Mouse (Mus musculus): ENCODE measurements at regions not wholly inside any gene's neighbourhood (a gene's known extent, or its start where the extent isn't known, plus 50 kb on each side); places are given as distances from the start of the nearest gene placed in this dataset.

DNA sequence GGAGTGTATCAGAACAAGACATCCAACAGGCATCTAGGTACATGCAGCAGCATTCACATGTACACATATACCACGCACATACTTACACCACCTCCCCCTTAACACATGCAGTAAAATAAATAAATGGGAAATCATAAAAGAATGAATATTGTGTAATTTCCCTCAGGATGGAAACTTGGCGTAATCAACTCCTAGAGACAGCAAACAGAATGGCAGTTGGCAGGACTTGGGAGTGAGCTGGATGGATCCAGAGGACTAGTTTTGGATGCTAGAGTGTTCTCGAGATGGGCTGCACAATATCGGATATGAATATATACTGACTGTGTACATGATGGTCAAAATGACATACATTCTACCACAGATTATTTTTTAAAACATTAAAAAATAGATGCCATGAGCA lies 66.0 kb upstream of the Cd93 start:
- in situ Hi-C loops (cut with MboI, MseI) = loop anchor here (25.0 kb wide), 1 partner anchor 728 kb away; no protein-coding TSS in a partner anchor

DNA sequence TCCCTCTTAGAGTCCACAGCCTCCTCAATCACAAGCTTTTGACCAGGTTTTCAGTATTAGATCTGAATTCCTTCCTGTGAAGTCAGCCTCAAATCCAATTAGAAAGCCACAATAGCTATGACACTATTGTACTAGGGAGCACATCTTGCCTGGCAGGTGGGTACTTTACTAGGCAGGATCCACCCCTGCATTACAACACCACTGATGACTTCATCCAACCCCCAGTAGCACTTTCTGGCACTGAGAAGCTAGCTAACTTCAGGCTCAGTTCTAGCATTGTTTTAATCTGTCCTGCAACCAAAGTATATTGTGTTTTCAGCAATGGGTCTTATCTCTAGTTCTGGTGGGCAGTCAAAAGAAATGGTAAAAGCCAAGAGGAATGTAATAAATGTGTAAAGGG lies 64.2 kb upstream of the Cd93 start:
- in situ Hi-C loops (cut with MboI, MseI) = loop anchor here (25.0 kb wide), 1 partner anchor 730 kb away; no protein-coding TSS in a partner anchor

DNA sequence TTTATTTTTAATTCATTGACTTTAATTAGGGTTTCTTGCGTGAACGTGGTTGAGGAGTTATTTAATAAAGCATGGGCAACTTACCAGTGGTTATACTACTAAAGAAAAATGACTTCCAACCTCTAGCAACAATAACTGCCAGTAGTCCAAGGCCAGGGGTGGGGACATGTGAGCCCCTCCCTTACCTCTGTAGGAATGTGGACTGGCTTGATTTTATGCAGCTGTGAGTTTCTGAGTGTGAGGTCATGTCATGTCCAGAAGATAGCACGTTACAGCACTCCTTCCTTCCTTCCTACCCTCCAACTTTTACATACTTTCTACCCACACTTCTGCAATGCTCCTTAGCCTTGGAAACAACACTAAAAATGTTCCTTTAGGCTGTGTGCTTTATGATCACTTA lies 63.6 kb upstream of the Cd93 start:
- in situ Hi-C loops (cut with MboI, MseI) = loop anchor here (25.0 kb wide), 1 partner anchor 730 kb away; no protein-coding TSS in a partner anchor

DNA sequence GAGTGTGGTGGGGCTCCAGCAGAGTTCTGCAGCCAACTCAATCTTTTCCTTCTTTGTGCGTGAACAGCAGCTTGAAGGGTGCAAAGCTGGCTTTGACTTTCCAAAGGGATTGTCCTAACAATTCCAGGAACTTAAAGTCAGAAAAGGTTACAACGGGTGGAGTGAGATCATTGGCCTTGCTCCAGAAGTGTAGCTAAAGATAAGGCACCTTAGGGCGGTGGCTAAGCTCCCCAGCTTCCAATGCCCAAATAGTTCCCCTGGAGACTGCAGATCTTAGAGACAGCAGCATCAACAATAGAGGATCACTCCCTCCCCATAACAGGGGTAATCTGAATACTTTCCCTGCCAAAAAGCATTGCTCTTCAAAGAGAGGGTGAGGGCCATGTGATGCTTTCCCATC lies 62.3 kb upstream of the Cd93 start:
- in situ Hi-C loops (cut with MboI, MseI) = loop anchor here (25.0 kb wide), 1 partner anchor 732 kb away; no protein-coding TSS in a partner anchor

DNA sequence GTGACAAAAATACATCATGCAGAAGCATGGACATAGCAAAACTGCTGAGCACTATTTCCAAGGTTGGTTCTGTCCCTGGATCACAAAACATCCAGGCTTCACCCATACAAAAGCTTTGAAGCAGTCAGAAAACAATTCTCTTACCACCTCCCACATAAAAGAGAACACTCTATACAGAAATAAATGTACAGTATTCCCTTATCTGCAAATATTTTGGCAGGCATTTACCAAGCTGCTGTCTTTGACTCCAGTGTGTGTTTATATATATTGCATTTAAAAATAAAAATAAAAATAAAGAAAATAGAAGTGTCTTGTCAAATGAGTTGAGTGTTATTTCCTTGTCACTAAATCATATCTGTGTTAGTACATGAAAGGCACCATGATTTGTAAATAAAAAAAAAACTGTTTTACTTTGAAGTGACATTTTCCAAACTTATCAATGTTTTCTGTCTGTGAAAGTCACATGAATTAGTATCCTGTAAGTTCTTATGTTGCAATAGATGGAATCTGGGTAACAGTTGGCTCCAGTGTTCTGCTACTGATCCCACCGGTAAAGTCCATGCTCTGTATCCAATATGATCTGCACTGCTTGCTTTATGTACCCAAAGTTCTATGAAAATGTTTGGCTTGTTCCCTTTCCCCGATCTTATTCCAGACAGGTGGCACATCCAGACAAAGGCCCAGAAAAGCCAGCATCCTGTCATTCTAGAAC lies 59.9 kb upstream of the Cd93 start:
- in situ Hi-C loops (cut with MboI, MseI) = loop anchor here (25.0 kb wide), 1 partner anchor 734 kb away; no protein-coding TSS in a partner anchor

DNA sequence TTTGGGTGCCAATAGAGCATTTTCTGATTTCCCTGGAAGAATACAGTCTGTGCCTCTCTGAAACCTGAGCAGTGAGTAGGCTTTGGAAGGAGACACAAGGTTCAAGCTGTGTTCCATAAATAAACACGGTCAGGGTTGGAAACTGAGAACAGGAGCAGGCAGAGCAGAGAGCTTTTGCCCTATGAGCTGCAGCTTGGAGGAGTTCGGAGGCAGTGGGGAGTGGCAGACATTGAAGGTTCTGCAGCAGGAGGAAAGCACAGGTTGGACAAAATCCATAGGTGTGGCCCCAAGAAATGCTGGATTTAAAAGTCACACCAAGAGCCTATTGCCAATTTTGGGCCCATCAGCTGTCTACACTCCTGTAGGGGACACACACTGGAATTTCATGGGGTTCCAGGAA lies 59.0 kb upstream of the Cd93 start:
- in situ Hi-C loops (cut with MboI, MseI) = loop anchor here (25.0 kb wide), 1 partner anchor 735 kb away; no protein-coding TSS in a partner anchor

DNA sequence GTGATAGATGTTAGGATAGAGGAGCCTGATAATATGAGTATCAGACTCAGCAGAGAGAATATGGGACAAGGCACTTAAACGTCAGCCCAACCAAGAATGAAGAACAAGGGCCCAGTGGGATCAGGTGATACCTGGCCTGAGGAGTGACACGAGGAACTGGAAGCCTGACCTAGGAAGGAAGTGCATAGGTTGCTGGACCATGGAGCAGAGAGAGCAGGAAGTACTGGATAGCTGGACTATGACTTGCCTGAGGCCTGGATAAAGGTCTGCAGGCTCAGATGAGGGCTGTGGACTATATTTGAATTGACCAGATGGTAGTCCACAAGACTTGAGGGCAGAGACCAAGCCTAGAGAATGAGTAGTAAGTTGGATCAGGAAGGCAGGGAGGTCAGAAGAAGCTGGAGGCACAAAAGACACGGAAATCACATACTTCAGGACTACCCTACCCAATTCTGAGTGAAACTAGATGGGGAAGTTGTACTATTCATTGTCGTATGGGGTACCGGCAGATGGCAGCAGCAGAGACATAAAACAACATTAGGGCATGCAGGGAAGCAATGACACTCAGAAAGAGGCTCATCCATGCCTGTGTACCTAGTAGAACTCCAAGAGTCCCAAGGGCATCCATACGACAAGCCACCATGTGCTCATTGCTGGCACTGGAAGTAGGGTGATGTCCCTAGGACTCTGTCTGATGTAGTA lies 57.0 kb upstream of the Cd93 start:
- in situ Hi-C loops (cut with MboI, MseI) = loop anchor here (25.0 kb wide), 1 partner anchor 737 kb away; no protein-coding TSS in a partner anchor

DNA sequence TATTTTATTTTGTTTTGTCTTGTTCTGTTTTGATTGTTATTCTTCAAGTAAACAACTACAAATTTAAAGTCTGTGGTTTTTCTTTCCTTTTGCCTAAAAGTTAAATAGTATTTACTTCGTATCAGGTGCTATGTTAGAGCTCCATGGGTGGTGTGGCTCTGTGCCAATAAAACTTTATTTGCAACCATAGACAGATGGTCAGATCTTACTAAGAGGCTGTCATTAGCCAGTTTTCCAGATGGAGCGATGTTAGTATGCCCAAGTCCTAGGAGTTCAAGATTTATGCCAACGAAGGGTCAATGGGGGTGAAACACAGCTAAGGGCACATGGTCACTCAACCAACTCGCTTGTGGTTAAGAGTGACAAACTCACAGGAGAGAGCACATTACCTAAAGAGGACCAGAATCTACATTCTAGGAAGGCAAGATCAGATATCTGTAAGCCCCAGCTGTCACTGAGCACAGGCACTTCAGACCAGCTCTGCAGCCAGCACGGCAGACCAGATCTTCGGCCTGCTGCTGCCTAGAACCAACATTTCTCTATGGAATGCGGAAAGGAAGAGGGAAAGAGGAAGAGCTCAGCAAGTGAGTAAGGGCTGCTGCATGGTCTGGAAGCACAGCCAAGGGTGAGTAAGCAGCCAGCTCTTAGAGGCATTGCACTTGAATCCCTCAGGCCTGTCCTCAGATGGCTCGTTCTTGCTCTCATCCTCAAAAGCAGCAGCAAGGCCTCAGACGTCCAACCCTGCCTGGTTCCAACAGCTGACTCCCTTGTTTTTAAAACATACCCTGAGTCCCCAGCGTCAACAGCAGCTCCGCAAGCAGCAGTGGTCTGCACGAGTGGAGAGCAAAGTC lies 54.3 kb upstream of the Cd93 start:
- in situ Hi-C loops (cut with MboI, MseI) = loop anchor here (5.0 kb wide), 1 partner anchor 40 kb away; no protein-coding TSS in a partner anchor

DNA sequence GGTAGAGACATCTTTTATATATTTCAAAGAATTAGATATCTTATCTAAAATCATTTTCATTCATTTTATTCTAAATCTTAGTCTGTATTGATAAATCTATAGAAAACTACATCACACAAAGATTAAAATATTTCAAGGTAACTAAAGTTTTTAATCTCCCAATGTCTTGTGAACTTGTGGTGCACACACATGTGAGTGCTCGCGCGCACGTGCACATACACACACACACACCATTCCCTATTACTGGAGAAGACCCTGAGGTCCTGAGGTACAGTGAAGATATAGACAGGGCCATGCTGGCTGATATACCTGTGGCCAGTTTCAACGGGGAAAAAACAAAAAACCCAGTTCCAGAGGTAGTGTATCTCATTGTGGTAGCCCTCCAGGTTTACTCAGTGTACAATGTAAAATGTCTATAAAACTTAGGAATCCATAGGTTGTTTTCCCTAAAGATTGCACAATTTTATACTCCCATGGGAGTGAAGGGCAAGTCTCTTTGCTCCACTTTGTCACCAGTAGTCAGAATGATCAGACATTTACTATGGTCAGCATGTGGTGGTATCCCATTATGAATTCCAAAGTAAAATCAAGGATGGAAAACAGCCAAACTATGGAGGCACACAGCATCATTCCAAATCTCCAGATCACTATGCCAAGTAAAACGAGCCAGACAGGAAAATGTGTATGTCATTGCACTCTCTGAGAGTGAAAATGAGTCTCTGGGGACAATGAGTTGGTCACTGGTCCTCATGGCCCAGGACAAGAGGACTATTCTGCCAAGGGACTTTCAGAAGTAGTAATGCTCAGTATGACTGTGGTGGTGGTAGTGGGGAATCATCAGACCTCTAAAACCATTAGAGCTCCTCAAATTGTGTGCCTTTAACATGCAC lies 53.0 kb upstream of the Cd93 start:
- in situ Hi-C loops (cut with MboI, MseI) = loop anchor here (5.0 kb wide), 1 partner anchor 41 kb away; no protein-coding TSS in a partner anchor

DNA sequence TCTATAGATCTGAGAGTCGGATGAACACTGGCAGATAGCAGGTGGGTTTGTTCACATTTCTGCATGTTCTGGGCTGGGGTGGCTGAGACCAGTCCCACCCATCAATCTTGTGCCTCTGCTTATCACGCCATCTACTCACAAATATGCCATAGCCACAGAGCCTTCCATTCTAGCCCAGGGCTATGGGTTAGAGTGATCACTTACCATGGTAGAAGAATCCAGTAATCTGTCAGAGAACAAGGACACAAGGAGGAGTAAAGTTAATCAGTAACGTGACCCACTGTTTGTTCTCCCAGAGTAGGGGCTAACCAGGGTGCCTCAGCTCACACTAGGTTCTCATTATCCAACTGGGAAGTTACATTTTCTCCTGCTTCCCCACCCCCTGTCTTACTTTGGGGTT lies 52.1 kb upstream of the Cd93 start:
- in situ Hi-C loops (cut with MboI, MseI) = loop anchor here (5.0 kb wide), 1 partner anchor 42 kb away; no protein-coding TSS in a partner anchor

DNA sequence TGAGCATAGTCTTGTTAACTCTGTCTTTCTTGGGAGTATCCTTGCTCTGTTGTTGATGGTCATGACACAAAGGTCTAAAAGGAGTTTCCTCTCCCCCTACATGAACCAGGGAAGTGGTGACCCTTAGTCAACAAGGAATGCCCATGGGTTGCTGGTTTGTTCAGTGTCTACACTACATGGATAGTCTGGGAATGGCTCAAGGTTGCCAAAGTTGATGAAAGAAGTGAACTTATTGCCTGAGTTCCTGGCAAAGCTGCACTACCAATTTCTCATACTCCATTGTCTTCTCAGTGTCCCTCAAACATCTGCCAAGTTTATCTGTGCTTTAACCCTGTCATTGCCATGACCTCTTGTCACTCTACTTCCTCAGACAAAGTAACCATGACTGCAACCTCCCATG lies 49.9 kb upstream of the Cd93 start:
- in situ Hi-C loops (cut with MboI, MseI) = no loop called here

All from T-helper 1 cell (primary cell).